Mouse (Mus musculus) small intestine, adult 2 months (tissue): ENCODE data around the gene Ilkap.

Source experiments
- CTCF ChIP-seq: fragments of 200-500 bp; IDR thresholded peaks from 2 replicates; pipeline ENCODE4 v1.5.1; 2012; ENCODE audit warnings: low read depth, mild to moderate bottlenecking, control low read depth, inconsistent platforms, low read length, moderate library complexity, mixed read lengths; ENCODE audit not compliant: insufficient replicate concordance, insufficient read length; ENCODE audit errors: extremely low read depth
- POLR2A ChIP-seq: fragments of 200-500 bp; IDR thresholded peaks from 2 replicates; pipeline ENCODE4 v1.6.1; 2012; ENCODE audit warnings: low read depth, mild to moderate bottlenecking, control low read depth, inconsistent platforms, low read length, moderate library complexity

DNA sequence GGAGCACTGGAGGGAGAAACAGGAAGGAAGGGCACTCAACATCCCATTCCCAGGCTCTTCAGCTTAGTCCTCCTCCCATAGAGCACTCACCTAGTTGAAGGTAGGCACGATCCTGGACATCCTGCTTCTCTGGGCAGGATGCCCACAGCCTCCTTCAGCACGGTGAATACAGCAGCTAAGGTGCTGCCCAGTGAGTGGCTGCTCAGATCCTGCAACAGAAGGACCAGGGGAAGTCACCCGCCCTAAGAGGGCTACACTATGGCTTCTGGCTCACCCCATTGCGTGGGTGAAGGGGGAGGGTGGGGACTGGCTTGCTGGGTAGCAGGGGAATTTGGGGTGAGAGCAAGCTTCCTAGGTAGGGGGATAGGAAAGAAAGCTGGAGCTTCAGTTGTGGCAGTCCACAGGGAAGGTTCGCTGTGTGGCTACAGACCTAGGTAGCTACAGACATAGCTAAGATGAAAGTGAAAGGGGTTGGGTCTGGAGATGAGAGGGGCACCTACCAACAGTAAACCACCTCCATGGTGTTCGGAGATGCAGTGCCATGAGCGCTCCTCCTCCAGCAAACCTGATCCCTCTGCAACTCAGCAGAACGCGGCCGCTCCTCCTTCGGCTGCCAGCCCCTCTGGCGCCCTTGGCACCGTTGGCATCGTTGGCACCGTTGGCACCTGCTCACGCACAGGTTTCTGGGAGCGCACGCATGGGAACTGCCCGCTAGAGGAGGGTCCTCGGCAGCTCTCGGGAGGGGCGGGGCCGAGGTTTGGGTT, 7.0 kb upstream of the Ilkap start:
- TF ChIP-seq POLR2A: no peak
- TF ChIP-seq CTCF: no peak
